Mouse (Mus musculus) c-Kit-positive CD71-positive TER-119-positive erythroid progenitor cells, embryonic 14.5 days (primary cell): ENCODE measurements around the gene Igf1.

ENCODE experiments used
- DNase-seq: peaks from one replicate; pipeline ENCODE4 v3.0.0-alpha.2; 2013; ENCODE audit warnings: low spot score

Gene Igf1

GRCm38 (mm10) chr10:87860181-87861103 lies 2.4 kb downstream of the Igf1 start:
- DNase-seq: no peak

DNA sequence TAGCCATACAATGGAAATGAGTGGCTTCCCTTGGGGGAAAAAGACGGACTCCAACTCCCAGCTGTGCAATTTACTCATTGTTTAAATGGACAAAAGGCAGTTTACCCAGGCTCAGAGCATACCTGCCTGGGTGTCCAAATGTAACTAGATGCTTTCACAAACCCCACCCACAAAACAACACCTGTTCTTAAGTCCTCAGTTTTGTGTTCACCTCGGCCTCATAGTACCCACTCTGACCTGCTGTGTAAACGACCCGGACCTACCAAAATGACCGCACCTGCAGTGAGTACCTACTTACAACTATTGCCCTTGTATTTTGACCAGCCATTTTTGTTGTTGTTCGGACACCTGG lies 3.0 kb downstream of the Igf1 start:
- DNase-seq: no peak

DNA sequence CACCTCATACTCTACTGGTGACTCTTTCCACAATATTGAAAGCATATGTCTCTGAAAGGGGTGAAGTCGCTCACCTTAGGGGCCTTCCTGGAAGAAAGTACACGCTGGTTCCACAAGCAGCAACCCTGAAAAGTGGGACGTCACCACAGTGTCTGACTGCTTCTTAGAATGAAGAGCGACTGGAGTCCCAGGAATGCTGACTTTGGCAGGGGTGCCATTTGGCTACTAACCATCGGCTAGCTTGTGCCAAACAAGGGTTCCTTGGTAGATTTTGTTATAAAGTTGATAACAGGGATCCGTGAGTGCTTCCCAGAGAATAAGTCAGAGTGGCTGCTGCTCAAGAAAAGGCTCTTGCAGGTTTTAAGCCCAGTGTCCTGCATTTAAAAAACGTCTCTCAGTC lies 4.8 kb downstream of the Igf1 start:
- no peak for DNase-seq

- no peak for DNase-seq
Observed at GRCm38 (mm10) chr10:87863326-87863725, 5.3 kb downstream of the Igf1 start.

DNA sequence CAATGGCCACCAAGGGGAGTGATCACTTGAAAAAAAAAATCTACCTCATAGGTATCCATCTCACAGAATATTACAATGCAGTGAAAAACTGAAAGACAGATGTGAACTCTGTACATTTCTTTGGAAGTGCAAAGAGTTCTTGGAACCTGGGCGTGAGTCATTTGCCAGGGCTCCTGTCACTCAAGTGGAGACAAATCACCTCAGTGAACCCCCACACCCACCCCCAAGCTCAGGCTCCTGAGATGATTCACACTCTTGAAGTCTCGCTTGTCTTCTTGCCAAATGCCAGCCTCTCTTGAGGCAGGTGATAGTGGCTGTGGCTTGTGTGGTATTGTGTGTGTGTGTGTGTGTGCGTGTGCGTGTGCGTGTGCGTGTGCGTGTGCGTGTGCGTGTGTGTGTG lies 7.6 kb downstream of the Igf1 start:
- no peak for DNase-seq

GRCm38 (mm10) chr10:87866448-87866847 lies 8.4 kb downstream of the Igf1 start:
- DNase-seq: no peak

DNA sequence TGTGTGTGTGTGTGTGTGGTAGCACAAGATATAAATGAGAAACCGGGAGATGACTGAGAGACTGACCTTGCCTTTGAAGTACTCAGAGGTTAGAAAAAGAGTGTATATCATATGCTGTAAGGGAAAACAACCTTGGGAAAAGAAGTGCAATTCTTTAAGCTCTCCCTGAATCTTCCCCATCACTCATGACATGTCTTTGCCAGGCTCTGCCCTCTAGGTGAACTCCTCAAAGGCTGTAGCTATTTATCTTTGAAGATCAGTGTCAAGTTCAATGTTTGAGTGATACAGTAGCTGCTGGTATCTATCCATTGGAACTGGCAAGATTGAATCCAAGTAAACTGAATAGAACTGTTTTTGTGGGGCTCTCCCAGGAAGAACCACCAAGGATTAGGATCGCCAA lies 9.2 kb downstream of the Igf1 start:
- DNase-seq: no peak

- no peak for DNase-seq
Observed at GRCm38 (mm10) chr10:87867631-87868030, 9.6 kb downstream of the Igf1 start.

DNA sequence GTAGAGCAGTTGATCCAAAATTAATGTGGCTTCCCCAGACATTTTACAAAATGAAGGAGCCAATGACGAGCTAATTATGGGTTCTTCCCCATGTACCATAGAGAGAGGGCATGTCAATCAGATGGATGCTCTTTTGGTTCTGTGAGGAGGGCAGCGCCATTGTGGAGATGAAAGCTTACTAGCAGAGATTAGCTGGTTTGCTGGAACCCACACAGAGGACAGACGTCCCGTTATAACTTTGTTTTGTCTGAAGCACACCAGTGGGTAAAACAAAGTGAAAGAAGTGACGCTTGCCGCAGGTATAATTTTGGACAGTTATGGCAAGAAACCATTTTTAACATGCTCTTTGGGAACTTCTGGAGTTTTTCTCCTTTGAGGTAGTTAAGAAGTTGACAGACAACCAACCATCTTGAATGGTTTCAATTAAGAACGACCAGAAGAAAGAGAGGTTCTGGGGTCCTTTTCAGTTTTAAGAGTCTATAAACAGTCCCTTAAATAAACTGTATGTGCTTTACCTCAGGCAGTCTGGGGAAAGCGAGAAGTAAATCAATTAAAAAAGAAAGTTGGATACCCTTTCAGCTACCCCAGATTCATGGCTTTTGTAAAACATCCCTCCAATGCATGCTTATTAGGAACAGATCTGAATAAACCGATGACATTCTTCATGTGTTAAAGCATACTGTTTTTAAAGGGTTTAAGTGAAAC lies 10.4 kb downstream of the Igf1 start:
- DNase-seq: no peak

GRCm38 (mm10) chr10:87869151-87869550 lies 11.1 kb downstream of the Igf1 start:
- no peak for DNase-seq

GRCm38 (mm10) chr10:87869691-87870090 lies 11.6 kb downstream of the Igf1 start:
- no peak for DNase-seq

GRCm38 (mm10) chr10:87871863-87872647 lies 14.0 kb downstream of the Igf1 start:
- no peak for DNase-seq

DNA sequence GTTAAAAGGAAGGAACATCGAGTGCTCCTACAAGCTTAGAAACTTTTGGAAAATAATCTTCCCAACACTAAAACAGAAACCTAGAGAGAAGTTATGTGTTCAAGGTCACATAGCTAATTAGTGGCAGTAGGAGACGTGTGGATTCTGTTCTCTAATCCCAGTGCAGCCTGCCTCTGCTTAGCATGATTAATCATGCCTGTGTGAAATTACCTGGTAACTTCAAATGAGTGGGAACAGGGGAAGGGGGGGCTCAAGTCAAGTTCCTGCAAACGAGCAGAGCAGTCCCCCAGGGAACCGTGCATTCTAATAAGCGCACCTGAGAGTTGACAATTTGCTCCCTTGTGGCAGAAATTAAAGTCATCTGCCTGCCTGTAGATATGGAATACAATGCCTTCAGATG lies 14.8 kb downstream of the Igf1 start:
- no peak for DNase-seq

DNA sequence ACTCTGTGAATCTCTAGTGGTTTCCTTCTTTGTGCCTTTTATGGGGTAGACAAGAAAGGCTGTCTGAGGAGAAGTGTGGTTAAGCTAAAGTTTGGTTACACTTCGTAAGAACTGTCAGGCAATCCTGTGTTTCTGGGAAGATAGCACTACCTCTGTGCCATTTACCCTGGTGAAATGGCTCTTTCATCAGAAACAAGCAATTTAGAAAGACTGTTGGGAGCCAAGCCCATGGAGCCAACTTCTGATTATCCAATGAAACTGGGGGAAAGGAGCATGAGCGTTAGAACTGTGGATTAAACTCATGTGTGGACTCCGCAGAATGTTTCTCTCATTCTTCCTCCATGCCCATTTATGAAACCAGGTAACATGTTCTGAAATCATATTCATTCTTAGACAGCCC lies 15.5 kb downstream of the Igf1 start:
- DNase-seq: no peak

GRCm38 (mm10) chr10:87880071-87880785 lies 22.2 kb downstream of the Igf1 start:
- DNase-seq: no peak

GRCm38 (mm10) chr10:87885326-87886040 lies 27.4 kb downstream of the Igf1 start:
- DNase-seq: no peak

DNA sequence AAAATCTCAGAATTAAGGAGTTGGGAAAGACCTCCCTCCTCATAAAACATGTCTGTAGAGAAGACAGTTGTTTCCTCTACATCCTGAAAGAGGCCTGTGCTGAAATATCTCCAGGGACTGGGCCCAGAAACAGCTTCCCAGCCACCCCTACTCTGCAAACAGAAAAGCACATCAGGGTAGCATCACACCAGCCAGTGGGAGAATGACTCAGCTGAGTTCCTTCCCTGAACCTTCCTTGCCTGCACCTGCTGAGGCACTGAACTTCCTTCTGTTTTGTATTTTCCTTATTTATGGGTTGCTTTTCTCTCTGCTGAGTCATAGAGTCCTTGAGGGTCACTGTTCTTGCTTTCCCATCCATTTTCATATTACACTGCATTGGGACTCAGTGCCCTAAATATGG lies 31.8 kb downstream of the Igf1 start:
- DNase-seq: no peak

- DNase-seq: no peak
Observed at GRCm38 (mm10) chr10:87892256-87892655, 34.2 kb downstream of the Igf1 start.

- no peak for DNase-seq
Observed at GRCm38 (mm10) chr10:87893272-87893671, 35.2 kb downstream of the Igf1 start.

- no peak for DNase-seq
Observed at GRCm38 (mm10) chr10:87894461-87895120, 36.5 kb downstream of the Igf1 start.

- no peak for DNase-seq
Observed at GRCm38 (mm10) chr10:87895351-87895750, 37.3 kb downstream of the Igf1 start.
